Mouse (Mus musculus) activated CD4-positive, CD25-positive, alpha-beta regulatory T cell (primary cell): Measurements from ENCODE around the gene Ap4s1. TPM values are rescaled to one million over a fixed set of nuclear protein-coding genes. Genes with fewer than 3 reads are reported as not detected.

Experiments
- polyA plus RNA-seq, 2 experiments: library from polyadenylated mRNA; unstranded; fragments of 100-300 nt; shearing (Covaris generic); gene quantifications; one replicate each; pipeline ENCODE4 v1.2.1; 2017

The Ap4s1 gene
- polyA plus RNA-seq, result 10 to 100 TPM; 46.7 to 51.6 TPM

DNA sequence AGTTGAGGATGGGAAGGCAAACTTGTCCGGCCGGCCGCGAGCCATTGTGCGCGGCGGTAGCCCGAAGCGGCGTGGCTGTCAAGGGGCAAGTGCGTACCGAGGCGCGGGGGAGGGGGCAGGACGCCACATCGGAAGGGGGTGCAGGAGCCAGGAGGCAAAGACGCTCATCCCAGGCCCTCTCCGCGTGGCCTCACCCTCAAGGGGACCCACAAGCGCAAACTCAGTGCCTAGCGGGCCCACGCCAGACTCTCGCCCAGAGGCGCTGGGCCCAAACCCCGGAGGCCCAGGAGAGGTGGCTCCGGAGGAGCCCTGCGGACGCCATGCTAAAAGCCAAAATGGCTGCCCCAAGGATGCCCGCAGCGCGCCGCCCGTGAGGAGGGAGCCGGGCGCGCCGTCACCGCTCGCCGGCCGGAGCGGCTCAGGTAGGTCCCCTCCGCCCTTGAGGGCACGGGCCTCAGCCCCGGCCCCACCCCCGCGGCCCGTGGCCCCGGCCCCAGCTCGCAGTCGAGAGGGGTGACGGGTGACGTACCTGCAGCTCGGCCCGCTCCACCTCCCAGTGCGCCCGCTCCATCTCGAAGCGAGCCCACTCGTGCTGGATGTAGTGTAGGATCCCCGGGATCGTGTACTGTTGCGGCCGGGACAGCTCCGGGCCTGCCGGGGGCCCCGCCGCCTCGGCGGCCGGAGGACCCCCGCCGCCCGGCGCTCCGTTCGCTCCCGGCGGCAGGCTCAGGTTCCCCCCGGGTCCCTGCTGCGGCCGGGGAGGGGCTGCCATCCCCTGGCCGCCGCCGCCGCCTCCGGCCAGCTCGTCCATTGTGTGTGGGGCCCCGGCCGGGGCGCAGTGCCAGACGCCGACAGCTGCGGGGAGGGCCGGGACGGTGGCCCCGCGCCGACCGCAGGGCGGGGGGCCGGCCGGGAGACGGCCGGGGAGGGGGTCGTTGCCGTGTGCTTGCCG lies at the start of gene Ap4s1:
Ap4s1 (plus strand) TSS at position 141 of the 952 bp plus-strand sequence.

DNA sequence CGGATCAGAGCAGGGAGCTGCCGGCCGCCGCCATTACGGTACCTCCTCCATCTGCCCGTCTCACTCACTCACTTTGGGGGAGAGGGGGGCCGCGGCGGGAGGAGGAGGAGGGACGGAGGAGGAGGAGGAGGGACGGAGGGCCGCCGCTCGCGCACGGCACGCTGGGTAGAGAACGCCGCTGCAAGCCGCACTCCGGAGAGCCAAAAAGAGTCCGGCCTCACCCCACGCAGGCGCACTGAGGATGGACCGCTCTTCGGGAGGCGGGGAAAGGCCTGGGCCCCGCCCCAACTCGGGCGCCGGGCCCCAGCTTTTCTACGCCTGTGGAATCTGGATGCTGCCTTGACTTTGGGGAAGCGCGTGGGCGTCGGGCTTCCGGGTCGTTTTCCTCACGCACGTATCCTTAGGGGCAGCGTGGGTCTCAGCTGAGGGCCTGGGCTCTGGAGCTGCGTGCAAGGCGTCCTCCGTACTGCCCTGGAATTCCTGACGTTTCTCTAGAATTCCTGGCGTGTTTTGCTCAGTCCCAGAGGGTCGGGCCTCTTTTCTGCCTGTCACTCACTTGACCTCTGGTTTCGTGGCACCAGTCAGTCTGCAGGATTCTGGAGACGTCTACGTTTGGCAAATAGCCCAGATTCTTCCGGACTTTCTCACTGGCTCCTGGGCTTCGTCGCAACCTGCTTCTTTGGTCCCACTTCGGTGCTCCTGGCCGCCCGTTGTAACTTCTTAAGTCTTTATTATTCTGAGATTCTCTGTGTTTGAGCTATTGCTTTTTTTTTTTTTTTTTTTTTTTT lies 1.2 kb downstream of the Ap4s1 start, which contains the start of gene Strn3:
Strn3 (minus strand) TSS at position 53 of the 788 bp plus-strand sequence.

Other genes starting within 250 kb of the Ap4s1 start
- under 1 TPM in 1 of 2 experiments, not detected in 1; 0.07 TPM for gene Coch, start 97.7 kb upstream of the Ap4s1 start, polyA plus RNA-seq
- gene Strn3, start 864 bp downstream of the Ap4s1 start, polyA plus RNA-seq, result 10 to 100 TPM; 38.1 to 41.6 TPM
- gene Hectd1, start 138.5 kb downstream of the Ap4s1 start, polyA plus RNA-seq, result 10 to 100 TPM; 72.9 to 79.0 TPM